Mouse (Mus musculus) CH12.LX (cell line): ENCODE measurements around the gene Clcn2. TPM values are rescaled to one million over a fixed set of nuclear protein-coding genes. Genes with fewer than 3 reads are reported as not detected.
"Not testable (repeated sequence)": the region's sequence is repeated elsewhere in the genome, so short reads cannot be mapped to it uniquely, and the experiment has no call there.

Source experiments
- DNase-seq: peaks from one replicate; pipeline ENCODE4 v3.0.0-alpha.2; 2013; ENCODE audit errors: extremely low read depth
- H3K27ac ChIP-seq: 2 replicates; pipeline ENCODE4 v1.5.1; 2012; ENCODE audit warnings: low read depth, mild to moderate bottlenecking, control low read depth, moderate library complexity; ENCODE audit not compliant: insufficient read depth
- H3K27me3 ChIP-seq: replicated peaks from 2 replicates; pipeline ENCODE3; 2012; ENCODE audit warnings: inconsistent platforms
- H3K36me3 ChIP-seq, 2 experiments: replicated peaks in 1 of 2; 2 replicates each; pipeline versions ENCODE3 to v1.6.1; 2012; ENCODE audit warnings: inconsistent platforms in 1 of 2, low read length in 1 of 2, mild to moderate bottlenecking in 1 of 2, mixed read lengths in 1 of 2, moderate library complexity in 1 of 2; ENCODE audit not compliant: control insufficient read depth in 1 of 2, insufficient read depth in 1 of 2
- H3K4me1 ChIP-seq, 2 experiments: 2 replicates each; pipeline ENCODE4 v1.6.1; 2012; ENCODE audit warnings: inconsistent platforms in 1 of 2, moderate library complexity in 1 of 2; ENCODE audit not compliant: insufficient read depth in 2 of 2, control insufficient read depth in 1 of 2
- H3K4me2 ChIP-seq: 2 replicates; pipeline ENCODE4 v1.6.1; 2012; ENCODE audit warnings: low read depth, mild to moderate bottlenecking, control low read depth; ENCODE audit not compliant: poor library complexity, insufficient read depth, severe bottlenecking
- H3K4me3 ChIP-seq, 3 experiments: fragments of 150-350 bp in 1 of 3; sonication (generic) in 1 of 3; replicated peaks in 1 of 3; 2 replicates each; pipeline versions ENCODE3 to v1.5.1; 2011 to 2012; ENCODE audit warnings: low read depth in 2 of 3, low read length in 2 of 3, mild to moderate bottlenecking in 2 of 3, moderate library complexity in 2 of 3, control low read depth in 1 of 3, improper control_type of control experiment in 1 of 3, inconsistent platforms in 1 of 3, mixed read lengths in 1 of 3; ENCODE audit not compliant: poor library complexity in 1 of 3
- H3K79me2 ChIP-seq: replicated peaks from 2 replicates; pipeline ENCODE4 v1.6.1; 2012; ENCODE audit warnings: mild to moderate bottlenecking, moderate library complexity; ENCODE audit not compliant: control insufficient read depth, poor library complexity, insufficient read depth, severe bottlenecking; ENCODE audit errors: extremely low read depth
- H3K9ac ChIP-seq: 2 replicates; pipeline ENCODE4 v1.6.1; 2012; ENCODE audit warnings: low read depth, mild to moderate bottlenecking, control low read depth, moderate library complexity; ENCODE audit not compliant: insufficient read depth
- H3K9me3 ChIP-seq: replicated peaks from 2 replicates; pipeline ENCODE3; 2012; ENCODE audit warnings: low read length, inconsistent platforms, mixed read lengths
- GABPA ChIP-seq: IDR thresholded peaks from 2 replicates; pipeline ENCODE4 v1.6.1; 2012; ENCODE audit warnings: low read depth, low read length, improper control_type of control experiment, inconsistent platforms; ENCODE audit not compliant: insufficient replicate concordance
- IRF4 ChIP-seq: IDR thresholded peaks from 2 replicates; pipeline ENCODE4 v1.6.1; 2014; ENCODE audit warnings: low read depth, mild to moderate bottlenecking, inconsistent platforms, low read length, improper control_type of control experiment
- JUN ChIP-seq: IDR thresholded peaks from 2 replicates; pipeline ENCODE4 v1.6.1; 2011; ENCODE audit warnings: low read depth, mild to moderate bottlenecking, low read length, improper control_type of control experiment, moderate library complexity; ENCODE audit not compliant: insufficient read depth
- POLR2AphosphoS2 ChIP-seq: IDR thresholded peaks from 2 replicates; pipeline ENCODE4 v1.6.1; 2011; ENCODE audit warnings: low read depth, low read length, improper control_type of control experiment
- SIN3A ChIP-seq: IDR thresholded peaks from 2 replicates; pipeline ENCODE4 v1.6.1; 2012; ENCODE audit warnings: low read length, improper control_type of control experiment, inconsistent platforms
- UBTF ChIP-seq: IDR thresholded peaks from 2 replicates; pipeline ENCODE4 v1.6.1; 2012; ENCODE audit warnings: low read depth, mild to moderate bottlenecking, inconsistent platforms, low read length, improper control_type of control experiment, moderate library complexity
- ZC3H11A ChIP-seq: IDR thresholded peaks from 2 replicates; pipeline ENCODE4 v1.6.1; 2012; ENCODE audit warnings: low read depth, mild to moderate bottlenecking, inconsistent platforms, low read length, improper control_type of control experiment
- ZMIZ1 ChIP-seq: IDR thresholded peaks from 2 replicates; pipeline ENCODE4 v1.6.1; 2012; ENCODE audit warnings: low read depth, mild to moderate bottlenecking, inconsistent platforms, low read length, improper control_type of control experiment
- dilution Hi-C: fragments of 300-500 bp; cut with MboI; formaldehyde crosslinking; loops from 2 replicates; pipeline ENCODE4 v1.14.3; 2020; ENCODE audit warnings: low sequenced_read_pairs; ENCODE audit not compliant: extremely low pct_unique_long_range_greater_than_20kb, extremely low pct_ligation_motif_present
- in situ Hi-C: fragments of 300-500 bp; cut with MboI; formaldehyde crosslinking; loops from 3 replicates; pipeline ENCODE4 v1.14.3; 2019; ENCODE audit warnings: low sequenced_read_pairs, low pct_ligation_motif_present, low pct_unique_long_range_greater_than_20kb, mixed read lengths
- polyA plus RNA-seq: library from polyadenylated mRNA; unstranded; fragments of >175 nt; gene quantifications from 2 replicates; pipeline ENCODE4 v1.2.1, GENCODE M21; 2012; ENCODE audit warnings: low read depth; ENCODE audit not compliant: insufficient read length
- total RNA-seq, 2 experiments: library from RNA; depleted of rRNA; stranded (reverse); fragments of 300-350 nt in 1 of 2; fragments of >200 nt in 1 of 2; gene quantifications; 2 replicates each; pipeline ENCODE4 v1.2.3; 2012 to 2014

Clcn2 gene
- total and polyA plus RNA-seq, 3 experiments = 1.2 to 4.5 (median 4.1) TPM

GRCm38 (mm10) chr16:20670291-20670690 lies 47.3 kb downstream of the Clcn2 start:
- H3K4me2 ChIP-seq = no peak overlapping the region
- no peak overlapping the region for H3K27ac ChIP-seq
- H3K9ac ChIP-seq = no peak overlapping the region
- H3K4me3 ChIP-seq = no peak overlapping the region
- dilution Hi-C loops = no loop called here
- TF ChIP-seq POLR2AphosphoS2 (no peak), JUN (no peak), ZC3H11A (no peak), IRF4 (no peak), UBTF (no peak), GABPA (no peak), SIN3A (no peak)
- TF ChIP-seq, all 38 proteins: peak for 0
- H3K4me1 ChIP-seq = peaks cover 15 to 20% of the 10 kb centered on the region in 2 experiments
- in situ Hi-C loops = no loop called here
- no peak for DNase-seq
- H3K79me2 ChIP-seq = peaks cover 26% of the 10 kb centered on the region
- no peaks in the 10 kb centered on the region for H3K9me3 ChIP-seq
- H3K36me3 ChIP-seq = peaks cover 10 to 25% of the 10 kb centered on the region in 2 experiments
- H3K27me3 ChIP-seq = no peaks in the 10 kb centered on the region

DNA sequence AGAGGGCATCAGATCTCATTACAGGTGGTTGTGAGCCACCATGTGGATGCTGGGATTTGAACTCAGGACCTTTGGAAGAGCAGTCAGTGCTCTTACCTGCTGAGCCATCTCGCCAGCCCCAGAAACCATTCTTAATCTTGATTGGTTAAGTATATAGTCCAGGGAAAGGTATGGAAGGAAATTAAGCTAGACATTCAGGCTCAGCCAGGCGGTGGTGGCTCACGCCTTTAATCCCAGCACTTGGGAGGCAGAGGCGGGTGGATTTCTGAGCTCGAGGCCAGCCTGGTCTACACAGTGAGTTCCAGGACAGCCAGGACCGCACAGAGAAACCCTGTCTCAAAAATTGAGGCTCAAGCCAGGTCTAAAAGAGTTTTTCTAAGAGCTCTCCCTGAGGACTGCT lies 49.5 kb downstream of the Clcn2 start, which contains the start of gene Eif4g1:
Eif4g1 (plus strand) TSS at position 301 of the 400 bp plus-strand sequence.
- in situ Hi-C loops, DNase-seq, H3K79me2 ChIP-seq, H3K27me3 ChIP-seq, dilution Hi-C loops, H3K4me2 ChIP-seq, H3K9ac ChIP-seq, H3K27ac ChIP-seq, H3K4me1 ChIP-seq, H3K9me3 ChIP-seq, H3K4me3 ChIP-seq: not testable (repeated sequence)
- peaks cover 12 to 31% of the 10 kb centered on the region in 2 experiments for H3K36me3 ChIP-seq

DNA sequence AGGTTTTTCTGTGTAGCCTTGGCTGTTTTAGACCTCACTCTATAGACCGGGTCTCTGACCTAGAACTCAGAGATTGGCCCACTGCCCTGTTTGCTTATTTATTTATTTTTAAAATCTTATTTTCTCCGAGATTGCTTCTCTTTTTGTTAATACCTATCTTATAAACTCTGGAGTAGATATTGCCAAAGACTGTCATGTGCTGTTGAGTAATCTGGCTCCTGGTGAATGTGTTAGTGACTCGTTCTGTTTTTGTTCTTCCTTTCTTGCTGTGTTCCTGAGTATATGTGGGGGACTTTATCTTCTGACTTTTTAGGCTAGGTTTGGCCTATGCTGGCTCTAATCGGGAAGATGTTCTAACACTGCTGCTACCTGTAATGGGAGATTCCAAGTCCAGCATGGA lies 59.9 kb downstream of the Clcn2 start:
- no peak for DNase-seq
- in situ Hi-C loops = no loop called here
- Histone ChIP-seq H3K9me3 (no peaks in the 10 kb centered on the region), H3K36me3 (peaks cover 78 to 92% of the 10 kb centered on the region in 2 experiments), H3K4me2 (no peak overlapping the region), H3K79me2 (peaks cover 12% of the 10 kb centered on the region), H3K4me1 (peaks cover 2 to 8% of the 10 kb centered on the region in 2 experiments; a peak in 3 of 4 replicates), H3K27me3 (no peaks in the 10 kb centered on the region), H3K4me3 (no peak overlapping the region), H3K27ac (no peak overlapping the region), H3K9ac (no peak overlapping the region)
- dilution Hi-C loops = no loop called here
- TF ChIP-seq ZMIZ1 = no peak
